Mouse (Mus musculus) stomach, postnatal 0 days (tissue): Measurements from ENCODE around the gene Hist4h4. TPM values are rescaled to one million over a fixed set of nuclear protein-coding genes. Genes with fewer than 3 reads are reported as not detected.

ENCODE experiments used
- ATAC-seq: fragments of 200-750 bp; cut with Nextera tagmentation; 2 replicates; pipeline ENCODE4 v1.8.0; 2017; ENCODE audit not compliant: low FRiP score, low TSS enrichment
- DNase-seq: peaks from one replicate; pipeline ENCODE4 v3.0.0-alpha.2; 2016; ENCODE audit warnings: low spot score
- H3K27ac ChIP-seq: fragments of 300-500 bp; sonication (generic); replicated peaks from 2 replicates; pipeline ENCODE4 v1.5.1; 2014; ENCODE audit warnings: mild to moderate bottlenecking, control low read depth
- H3K27me3 ChIP-seq: fragments of 300-500 bp; sonication (generic); 2 replicates; pipeline ENCODE4 v1.6.1; 2014; ENCODE audit warnings: low read length; ENCODE audit not compliant: control insufficient read depth, insufficient read depth
- H3K36me3 ChIP-seq: fragments of 300-500 bp; sonication (generic); 2 replicates; pipeline ENCODE4 v1.6.1; 2014; ENCODE audit warnings: low read length, mixed read lengths; ENCODE audit not compliant: control insufficient read depth, insufficient read depth
- H3K4me1 ChIP-seq: fragments of 300-500 bp; sonication (generic); replicated peaks from 2 replicates; pipeline ENCODE4 v1.6.1; 2014; ENCODE audit warnings: antibody characterized with exemption; ENCODE audit not compliant: control insufficient read depth, insufficient read depth
- H3K4me2 ChIP-seq: fragments of 300-500 bp; sonication (generic); replicated peaks from 2 replicates; pipeline ENCODE4 v1.6.1; 2014; ENCODE audit warnings: low read depth, mild to moderate bottlenecking, control low read depth, moderate library complexity
- H3K4me3 ChIP-seq: fragments of 300-500 bp; sonication (generic); 2 replicates; pipeline ENCODE4 v1.5.1; 2014; ENCODE audit warnings: low read depth, low read length, control low read depth
- H3K9ac ChIP-seq: fragments of 300-500 bp; sonication (generic); 2 replicates; pipeline ENCODE4 v1.6.1; 2014; ENCODE audit warnings: mild to moderate bottlenecking, low read length, control low read depth, mixed read lengths
- H3K9me3 ChIP-seq: fragments of 300-500 bp; sonication (generic); 2 replicates; pipeline ENCODE4 v1.6.1; 2016; ENCODE audit warnings: low read length; ENCODE audit not compliant: control insufficient read depth
- CTCF ChIP-seq: IDR thresholded peaks from 2 replicates; pipeline ENCODE4 v1.5.1; 2016; ENCODE audit warnings: antibody characterized with exemption, low read depth, mild to moderate bottlenecking, moderate library complexity
- EP300 ChIP-seq: optimal IDR thresholded peaks from 2 replicates; pipeline ENCODE3; 2016; ENCODE audit warnings: antibody characterized with exemption
- WGBS: fragments of 180-500 bp; shearing (Covaris S2); extraction: QIAGEN DNeasy Blood & Tissue Kit; methylation state at CpG from one replicate; pipeline ENCODE4 v1.1.7; 2014; 5-methylcytosine and 5-hydroxymethylcytosine counted together
- polyA plus RNA-seq: library from polyadenylated mRNA; unstranded; fragments of >200 nt; fragmentation: Nextera tagmentation; extraction: Ambion mirVana; gene quantifications from 2 replicates; pipeline ENCODE4 v1.2.1, GENCODE M21; 2015

Gene Hist4h4
- polyA plus RNA-seq, 1 experiment from 2014 or later = 0.68 TPM

DNA sequence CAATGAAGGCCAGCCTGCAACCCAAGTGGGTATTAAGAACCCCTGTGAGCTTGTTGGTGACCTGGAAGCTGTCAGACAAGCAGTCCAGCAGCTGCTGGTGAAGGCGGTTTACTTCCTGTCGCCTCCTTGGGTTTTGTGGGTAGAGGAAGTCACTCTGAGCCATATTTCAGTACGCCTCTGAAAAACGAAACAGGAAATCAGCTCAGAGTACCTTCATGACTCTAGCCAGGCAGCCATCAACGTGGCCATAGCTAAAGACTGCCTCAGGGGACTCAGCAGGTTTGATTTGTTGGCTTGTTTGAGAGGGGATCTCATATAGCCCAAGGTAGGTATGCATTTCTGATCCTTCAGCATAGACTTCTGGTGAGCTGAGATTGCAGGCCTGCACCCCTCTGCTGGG, 27.5 kb upstream of the Hist4h4 start:
- WGBS = 67% methylated on average over 5 of the region's 5 CpGs
- no peaks in the 10 kb centered on the region for H3K27me3 ChIP-seq
- ATAC-seq (no peak), DNase-seq (no peak)
- H3K4me1 ChIP-seq = peaks cover 2% of the 10 kb centered on the region; the same call in 1 of the 2 replicates
- H3K36me3 ChIP-seq = no peaks in the 10 kb centered on the region
- H3K4me3 ChIP-seq = no peak overlapping the region
- no peak overlapping the region for H3K4me2 ChIP-seq
- H3K9ac ChIP-seq = no peak overlapping the region
- H3K27ac ChIP-seq = no peak overlapping the region
- no peak for TF ChIP-seq EP300
- H3K9me3 ChIP-seq = no peaks in the 10 kb centered on the region

DNA sequence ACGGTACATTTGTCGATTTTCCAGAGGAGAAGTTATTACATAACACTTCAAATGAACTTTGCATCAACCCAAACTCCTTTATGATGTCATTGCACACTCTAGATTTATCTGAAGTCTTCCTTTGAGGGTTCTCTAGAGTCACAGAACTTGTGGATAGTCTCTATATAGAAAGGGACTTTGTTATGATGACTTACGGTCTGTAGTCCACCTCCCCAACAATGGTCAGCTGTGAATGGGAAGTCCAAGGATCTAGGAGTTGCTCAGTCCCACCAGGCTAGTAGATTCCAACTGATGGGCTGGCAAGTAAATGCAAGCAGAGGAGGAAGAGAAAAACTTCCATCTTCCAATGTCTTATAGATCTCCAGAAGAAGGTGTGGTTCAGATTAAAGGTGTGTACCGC, 24.5 kb upstream of the Hist4h4 start:
- no peaks in the 10 kb centered on the region for H3K27me3 ChIP-seq
- peak overlapping the region; percentile 39 for H3K4me3 ChIP-seq
- DNase-seq = no peak
- no peak for ATAC-seq
- TF ChIP-seq EP300 (no peak), CTCF (no peak)
- 0 out of 2 replicates have a peak overlapping the region, but pooled peaks have one; percentile 45 for H3K27ac ChIP-seq
- peaks cover 12% of the 10 kb centered on the region; the same call in 1 of the 2 replicates for H3K36me3 ChIP-seq
- H3K9ac ChIP-seq = no peak overlapping the region
- H3K4me1 ChIP-seq = peaks cover 2% of the 10 kb centered on the region; the same call in 1 of the 2 replicates
- H3K9me3 ChIP-seq = no peaks in the 10 kb centered on the region
- 33% methylated on average over 4 of the region's 4 CpGs for WGBS
- H3K4me2 ChIP-seq = peak overlapping the region; percentile 54

DNA sequence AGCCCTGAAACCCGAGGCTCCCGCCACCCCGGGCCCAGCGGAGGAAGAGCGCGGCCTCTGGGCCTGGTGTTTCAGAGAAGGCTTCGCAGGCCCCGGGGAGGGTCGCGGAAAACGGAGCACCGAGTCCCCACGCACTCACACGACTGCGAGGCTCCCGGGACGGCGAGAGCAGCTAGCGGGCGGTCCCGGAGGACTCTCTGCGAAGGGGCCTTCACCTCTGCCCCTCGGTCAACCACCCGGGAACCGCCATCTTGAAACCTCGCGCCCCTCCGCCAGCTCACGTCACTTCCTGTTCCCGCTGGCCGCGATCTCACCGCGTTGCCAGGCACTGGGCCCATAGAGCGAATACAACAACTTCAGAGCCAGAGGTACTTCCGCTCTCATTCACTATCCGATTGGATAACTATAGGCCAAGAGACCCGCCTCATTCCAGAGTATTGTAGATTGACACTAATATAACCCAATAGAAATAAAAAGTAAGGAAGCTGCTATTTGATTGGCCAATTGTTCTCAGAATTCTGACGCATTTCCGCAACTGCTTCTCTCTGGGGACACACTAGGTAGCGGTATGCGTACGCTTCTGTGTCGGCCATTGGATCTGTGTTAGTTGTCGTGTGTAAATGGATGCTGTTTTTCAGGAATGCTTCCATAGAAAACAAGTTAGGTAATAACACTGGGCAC, 23.8 kb upstream of the Hist4h4 start, which contains the start of gene Wbp11:
Wbp11 (minus strand) TSS at position 353 of the 681 bp plus-strand sequence.
- ATAC-seq (peak; percentile 100), DNase-seq (peak; percentile 96)
- peak within 1 kb of the TSS; percentile 86 for H3K27ac ChIP-seq
- peak within 1 kb of the TSS; percentile 99 for H3K9ac ChIP-seq
- H3K4me1 ChIP-seq = peaks cover 2% of the 10 kb centered on the region; the same call in 1 of the 2 replicates
- WGBS = 0% methylated on average over 43 of the region's 45 CpGs
- TF ChIP-seq EP300 (peak; percentile 39), CTCF (peak; percentile 65)
- H3K36me3 ChIP-seq = peaks cover 13% of the 10 kb centered on the region; the same call in 1 of the 2 replicates
- H3K27me3 ChIP-seq = no peaks in the 10 kb centered on the region
- peak within 1 kb of the TSS; percentile 55 for H3K4me2 ChIP-seq
- H3K4me3 ChIP-seq = peak within 1 kb of the TSS; percentile 99
- H3K9me3 ChIP-seq = no peaks in the 10 kb centered on the region

DNA sequence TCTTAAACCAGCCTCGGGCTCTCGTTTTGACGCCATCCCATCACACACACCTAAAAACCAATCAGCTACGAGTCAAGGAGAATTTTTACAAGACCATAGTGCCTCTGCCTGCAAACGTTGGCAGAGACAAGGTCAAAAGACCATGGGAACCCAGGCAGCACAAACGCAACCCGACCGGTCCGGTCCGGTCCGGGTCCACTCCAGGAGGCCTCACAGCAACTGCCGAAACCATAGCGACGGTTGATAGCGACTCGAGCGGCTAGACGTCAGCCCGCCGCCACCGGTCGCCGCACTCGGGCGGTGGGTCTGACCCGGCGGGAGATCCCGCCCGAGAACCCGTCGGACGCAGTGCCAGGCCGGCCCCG, 23.3 kb upstream of the Hist4h4 start, which contains the start of gene BC049715:
BC049715 (plus strand) TSS at position 111 of the 365 bp plus-strand sequence.
- DNase-seq (no peak), ATAC-seq (peak; percentile 53)
- peak within 1 kb of the TSS; percentile 55 for H3K4me2 ChIP-seq
- no peaks in the 10 kb centered on the region for H3K9me3 ChIP-seq
- H3K36me3 ChIP-seq = peaks cover 19% of the 10 kb centered on the region; the same call in 1 of the 2 replicates
- 0% methylated on average over 34 of the region's 34 CpGs for WGBS
- peak within 1 kb of the TSS; percentile 99 for H3K9ac ChIP-seq
- H3K27ac ChIP-seq = peak within 1 kb of the TSS; percentile 86
- H3K4me3 ChIP-seq = peak within 1 kb of the TSS; percentile 99
- no peaks in the 10 kb centered on the region for H3K27me3 ChIP-seq
- TF ChIP-seq EP300 = no peak
- TF ChIP-seq CTCF = no peak
- peaks cover 2% of the 10 kb centered on the region; the same call in 1 of the 2 replicates for H3K4me1 ChIP-seq

DNA sequence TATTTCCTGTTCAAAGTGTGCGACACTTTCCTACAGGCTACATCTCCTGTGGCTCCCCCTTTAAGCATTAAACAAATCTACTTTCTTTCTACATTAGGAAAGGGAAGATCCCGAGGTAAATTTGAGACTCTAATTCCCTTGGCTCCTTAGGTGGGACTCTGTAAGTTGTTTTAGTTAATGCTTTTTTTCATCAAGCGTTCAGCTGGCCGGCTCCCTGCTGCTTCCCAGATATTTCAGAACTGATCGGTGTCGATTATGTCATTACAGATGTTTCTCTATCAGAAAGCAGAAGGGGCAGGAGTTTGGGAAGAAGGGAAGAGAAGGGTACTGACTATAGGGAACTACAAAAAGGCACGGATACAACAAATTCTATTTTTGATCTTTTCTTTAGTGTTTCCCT, 22.9 kb upstream of the Hist4h4 start:
- DNase-seq (no peak), ATAC-seq (no peak)
- 9% methylated on average over 7 of the region's 7 CpGs for WGBS
- Histone ChIP-seq H3K4me3 (peak overlapping the region; percentile 99), H3K27me3 (no peaks in the 10 kb centered on the region), H3K4me1 (peaks cover 2% of the 10 kb centered on the region; the same call in 1 of the 2 replicates), H3K36me3 (peaks cover 19% of the 10 kb centered on the region; the same call in 1 of the 2 replicates), H3K9ac (peak overlapping the region; percentile 99), H3K4me2 (peak overlapping the region; percentile 55), H3K27ac (peak overlapping the region; percentile 86; the same call in 1 of the 2 replicates), H3K9me3 (no peaks in the 10 kb centered on the region)
- TF ChIP-seq EP300 = no peak
- TF ChIP-seq CTCF = no peak

DNA sequence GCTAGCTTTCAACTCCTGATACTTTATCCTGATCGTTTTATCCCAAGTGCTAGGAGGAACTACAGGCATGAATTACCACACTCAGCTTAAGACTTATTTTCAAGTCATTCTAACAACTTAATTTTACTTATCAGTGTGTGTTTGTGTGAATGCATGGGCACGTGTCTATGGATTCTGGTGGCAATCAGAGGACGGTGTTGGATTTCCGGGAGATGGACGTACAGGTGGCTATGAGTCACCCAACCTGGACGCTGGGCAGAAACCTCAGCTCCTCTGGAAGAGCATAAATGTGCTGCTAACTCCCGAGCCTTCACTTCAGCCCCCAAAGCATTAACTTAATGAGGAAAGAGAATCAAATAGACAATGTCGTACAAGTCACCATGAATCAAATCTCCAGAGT, 20.8 kb upstream of the Hist4h4 start:
- ATAC-seq = no peak
- no peak for TF ChIP-seq EP300
- no peak for TF ChIP-seq CTCF
- Histone ChIP-seq H3K4me3 (no peak overlapping the region), H3K9ac (no peak overlapping the region), H3K4me2 (no peak overlapping the region), H3K9me3 (no peaks in the 10 kb centered on the region), H3K27ac (no peak overlapping the region), H3K4me1 (peaks cover 2% of the 10 kb centered on the region; the same call in 1 of the 2 replicates), H3K27me3 (no peaks in the 10 kb centered on the region), H3K36me3 (peaks cover 36% of the 10 kb centered on the region)
- 87% methylated on average over 8 of the region's 8 CpGs for WGBS
- DNase-seq = no peak
